Mouse (Mus musculus) testis, adult 2 months (tissue): ENCODE results near the gene Slc15a1.

Source experiments
- CTCF ChIP-seq: fragments of 200-500 bp; IDR thresholded peaks from 2 replicates; pipeline ENCODE4 v1.5.1; 2012; ENCODE audit warnings: low read depth, mild to moderate bottlenecking, inconsistent platforms, low read length, moderate library complexity; ENCODE audit not compliant: control insufficient read depth, insufficient read depth, insufficient replicate concordance
- POLR2A ChIP-seq: fragments of 200-500 bp; IDR thresholded peaks from 2 replicates; pipeline ENCODE4 v1.6.1; 2012; ENCODE audit warnings: low read depth, mild to moderate bottlenecking, inconsistent platforms, low read length, moderate library complexity; ENCODE audit not compliant: control insufficient read depth

- TF ChIP-seq CTCF, result no peak
- TF ChIP-seq POLR2A, result no peak
These were observed 33.4 kb downstream of the Slc15a1 start for GRCm38 (mm10) chr14:121471545-121472121.
